ENCODE assay signal across 8 mouse cellular contexts in the genomic region with DNA sequence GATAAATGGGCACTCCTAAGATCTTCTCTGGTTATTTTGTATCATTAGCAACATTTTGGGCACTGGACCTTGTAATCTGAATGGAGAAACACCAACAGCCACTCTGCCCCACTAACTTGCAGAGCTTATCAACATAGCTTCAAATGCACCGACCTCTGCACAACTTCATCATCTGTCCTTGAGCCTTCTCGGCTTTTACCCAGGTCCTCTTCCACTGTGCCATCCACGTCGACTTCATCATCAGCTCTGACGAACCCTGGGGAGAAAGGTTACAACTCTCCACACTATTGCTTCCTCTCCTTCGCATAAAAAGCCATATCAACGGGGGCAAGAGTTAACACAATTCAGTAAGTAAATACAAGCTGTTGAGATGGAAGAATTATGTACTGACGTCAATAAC. TPM values are rescaled to one million over a fixed set of nuclear protein-coding genes. Genes with fewer than 3 reads are reported as not detected.
A peak's percentile ranks its signal among the peaks of the same experiment; 100 is the strongest.
DNase-seq lines count a peak whose midpoint lies in the region; ATAC-seq lines count a peak whose summit lies in the region.

No protein-coding gene starts in this region.

- peak overlapping the region; percentile 68 for H3K4me2 ChIP-seq in lung, embryonic 15.5 days
- peak overlapping the region; percentile 61 for H3K4me2 ChIP-seq in embryonic facial prominence, embryonic 11.5 days (ENCODE audit: low read depth, low read length)
- peak overlapping the region; percentile 73 for H3K4me2 ChIP-seq in intestine, embryonic 16.5 days (ENCODE audit: low read depth, low read length)
- H3K4me2 ChIP-seq in neural tube, embryonic 15.5 days: peak overlapping the region; percentile 66

- no peak for ATAC-seq in lung, embryonic 15.5 days (ENCODE audit: borderline replicate concordance, extremely low read depth, low FRiP score, low TSS enrichment)
- ATAC-seq in embryonic facial prominence, embryonic 11.5 days (replicated peaks; ENCODE audit: insufficient number of reproducible peaks, low FRiP score, low TSS enrichment, low read depth): no peak
- no peak for ATAC-seq in intestine, embryonic 16.5 days
- no peak for ATAC-seq in neural tube, embryonic 15.5 days (ENCODE audit: low FRiP score)

- H3K27me3 ChIP-seq in lung, embryonic 15.5 days: no peaks in the 10 kb centered on the region
- no peaks in the 10 kb centered on the region for H3K27me3 ChIP-seq in embryonic facial prominence, embryonic 11.5 days (ENCODE audit: control insufficient read depth, insufficient read depth, low read length)
- no peaks in the 10 kb centered on the region for H3K27me3 ChIP-seq in intestine, embryonic 16.5 days (replicated peaks; ENCODE audit: control insufficient read depth, insufficient read depth, low read length)
- H3K27me3 ChIP-seq in neural tube, embryonic 15.5 days (replicated peaks): no peaks in the 10 kb centered on the region

- H3K9ac ChIP-seq in lung, embryonic 15.5 days: peak overlapping the region; percentile 97
- peak overlapping the region; percentile 96 for H3K9ac ChIP-seq in embryonic facial prominence, embryonic 11.5 days (replicated peaks; ENCODE audit: low read length)
- H3K9ac ChIP-seq in intestine, embryonic 16.5 days (ENCODE audit: low read depth, low read length): peak overlapping the region; percentile 98
- H3K9ac ChIP-seq in neural tube, embryonic 15.5 days (replicated peaks): peak overlapping the region; percentile 95

- H3K36me3 ChIP-seq in lung, embryonic 15.5 days: peaks cover 37% of the 10 kb centered on the region
- H3K36me3 ChIP-seq in embryonic facial prominence, embryonic 11.5 days (replicated peaks; ENCODE audit: control insufficient read depth, insufficient read depth, low read depth, low read length): peaks cover 10% of the 10 kb centered on the region
- H3K36me3 ChIP-seq in intestine, embryonic 16.5 days (ENCODE audit: control insufficient read depth, insufficient read depth, low read length): peaks cover 10% of the 10 kb centered on the region; the same call in 1 of the 2 replicates
- peaks cover 38% of the 10 kb centered on the region for H3K36me3 ChIP-seq in neural tube, embryonic 15.5 days

- H3K4me1 ChIP-seq in lung, embryonic 15.5 days: peaks cover 56% of the 10 kb centered on the region
- H3K4me1 ChIP-seq in embryonic facial prominence, embryonic 11.5 days (ENCODE audit: control insufficient read depth, insufficient read depth, low read length): peaks cover 5% of the 10 kb centered on the region; the same call in 1 of the 2 replicates
- H3K4me1 ChIP-seq in intestine, embryonic 16.5 days (ENCODE audit: control insufficient read depth, insufficient read depth, low read length): peaks cover 35% of the 10 kb centered on the region
- H3K4me1 ChIP-seq in neural tube, embryonic 15.5 days: peaks cover 57% of the 10 kb centered on the region

- H3K4me3 ChIP-seq in lung, embryonic 15.5 days: peak overlapping the region; percentile 96
- H3K4me3 ChIP-seq in embryonic facial prominence, embryonic 11.5 days (ENCODE audit: low read depth, low read length): peak overlapping the region; percentile 85
- H3K4me3 ChIP-seq in intestine, embryonic 16.5 days (ENCODE audit: low read length): peak overlapping the region; percentile 90
- peak overlapping the region; percentile 89 for H3K4me3 ChIP-seq in neural tube, embryonic 15.5 days (replicated peaks)

- DNase-seq in lung, postnatal 10 days: no peak
- DNase-seq in embryonic facial prominence, embryonic 11.5 days (ENCODE audit: low spot score): no peak
- no peak for DNase-seq in cerebellum, postnatal 10 days
- DNase-seq in gastrocnemius, postnatal 25 days: no peak
- no peak for DNase-seq in Muller cell, postnatal 12 days (ENCODE audit: inconsistent ontology term)

- WGBS in lung, embryonic 15.5 days: under 1% methylated on average over 8 of the region's 8 CpGs
- WGBS in embryonic facial prominence, embryonic 11.5 days: 9% methylated on average over 8 of the region's 8 CpGs
- WGBS in intestine, embryonic 16.5 days: 2% methylated on average over 8 of the region's 8 CpGs
- 8% methylated on average over 8 of the region's 8 CpGs for WGBS in neural tube, embryonic 15.5 days

- no peak overlapping the region for H3K27ac ChIP-seq in lung, embryonic 15.5 days
- no peak overlapping the region for H3K27ac ChIP-seq in embryonic facial prominence, embryonic 11.5 days (replicated peaks; ENCODE audit: low read depth, low read length)
- H3K27ac ChIP-seq in intestine, embryonic 16.5 days (ENCODE audit: low read length): no peak overlapping the region
- H3K27ac ChIP-seq in neural tube, embryonic 15.5 days (replicated peaks): no peak overlapping the region

- no peaks in the 10 kb centered on the region for H3K9me3 ChIP-seq in lung, embryonic 15.5 days
- H3K9me3 ChIP-seq in embryonic facial prominence, embryonic 11.5 days (replicated peaks; ENCODE audit: control insufficient read depth, low read length): no peaks in the 10 kb centered on the region
- H3K9me3 ChIP-seq in intestine, embryonic 16.5 days (ENCODE audit: control insufficient read depth, low read length): no peaks in the 10 kb centered on the region
- H3K9me3 ChIP-seq in neural tube, embryonic 15.5 days (replicated peaks): no peaks in the 10 kb centered on the region

RNA-seq across cellular contexts. Expression of a gene that starts 1.2 kb away (rescaled TPM):
- polyA plus RNA-seq in lung, embryonic 15.5 days (2015; fragmentation: Nextera tagmentation; extraction: Ambion mirVana): 767 and 820 TPM in 2 replicates
- polyA plus RNA-seq in embryonic facial prominence, embryonic 11.5 days (2014; fragmentation: Nextera tagmentation; extraction: Ambion mirVana): 577 and 673 TPM in 2 replicates
- polyA plus RNA-seq in intestine, embryonic 16.5 days (2015; fragmentation: Nextera tagmentation; extraction: Ambion mirVana): 735 and 756 TPM in 2 replicates
- 337 and 397 TPM in 2 replicates for polyA plus RNA-seq in neural tube, embryonic 15.5 days (2015; fragmentation: Nextera tagmentation; extraction: Ambion mirVana)
- 100 to 1,000 TPM; 113 to 140 TPM for total RNA-seq in gastrocnemius, postnatal 25 days (2021)

RNA-seq across cellular contexts. Expression of a gene that starts 1.5 kb away (rescaled TPM):
- polyA plus RNA-seq in lung, embryonic 15.5 days (2015; fragmentation: Nextera tagmentation; extraction: Ambion mirVana): 1.2 and 1.6 TPM in 2 replicates
- 1.6 and 2.0 TPM in 2 replicates for polyA plus RNA-seq in embryonic facial prominence, embryonic 11.5 days (2014; fragmentation: Nextera tagmentation; extraction: Ambion mirVana)
- polyA plus RNA-seq in intestine, embryonic 16.5 days (2015; fragmentation: Nextera tagmentation; extraction: Ambion mirVana): 1.5 TPM in 2 replicates
- 2.2 and 2.3 TPM in 2 replicates for polyA plus RNA-seq in neural tube, embryonic 15.5 days (2015; fragmentation: Nextera tagmentation; extraction: Ambion mirVana)
- 1 to 10 TPM; 1.4 to 1.5 TPM for total RNA-seq in gastrocnemius, postnatal 25 days (2021)

RNA-seq across cellular contexts. Expression of a gene that starts 59.6 kb away (rescaled TPM):
- not detected in 2 replicates for polyA plus RNA-seq in lung, embryonic 15.5 days (2015; fragmentation: Nextera tagmentation; extraction: Ambion mirVana)
- 0.24 and 0.31 TPM in 2 replicates for polyA plus RNA-seq in embryonic facial prominence, embryonic 11.5 days (2014; fragmentation: Nextera tagmentation; extraction: Ambion mirVana)
- not detected in 2 replicates for polyA plus RNA-seq in intestine, embryonic 16.5 days (2015; fragmentation: Nextera tagmentation; extraction: Ambion mirVana)
- not detected in 2 replicates for polyA plus RNA-seq in neural tube, embryonic 15.5 days (2015; fragmentation: Nextera tagmentation; extraction: Ambion mirVana)
- 10 to 100 TPM; 12.4 to 14.0 TPM for total RNA-seq in gastrocnemius, postnatal 25 days (2021)
